Mouse (Mus musculus) erythroblast, embryonic 14.5 days (primary cell): ENCODE results near the gene Olfr304. TPM values are rescaled to one million over a fixed set of nuclear protein-coding genes. Genes with fewer than 3 reads are reported as not detected.
"Not testable (repeated sequence)": the region's sequence is repeated elsewhere in the genome, so short reads cannot be mapped to it uniquely, and the experiment has no call there.

ENCODE experiments used
- H3K27me3 ChIP-seq: 2 replicates; pipeline ENCODE4 v1.6.1; 2012; ENCODE audit warnings: inconsistent platforms; ENCODE audit not compliant: control insufficient read depth
- H3K36me3 ChIP-seq: 2 replicates; pipeline ENCODE4 v1.6.1; 2012; ENCODE audit warnings: mild to moderate bottlenecking, inconsistent platforms; ENCODE audit not compliant: control insufficient read depth
- H3K4me1 ChIP-seq: 2 replicates; pipeline ENCODE4 v1.6.1; 2012; ENCODE audit warnings: inconsistent platforms; ENCODE audit not compliant: control insufficient read depth
- H3K4me3 ChIP-seq: replicated peaks from 2 replicates; pipeline ENCODE3; 2012; ENCODE audit warnings: moderate library complexity, mild to moderate bottlenecking, inconsistent platforms
- H3K9me3 ChIP-seq: 2 replicates; pipeline ENCODE4 v1.6.1; 2012; ENCODE audit warnings: low read length, inconsistent platforms, mixed read lengths; ENCODE audit not compliant: control insufficient read depth
- GATA1 ChIP-seq: IDR thresholded peaks from 2 replicates; pipeline ENCODE4 v1.6.1; 2012; ENCODE audit warnings: low read length, inconsistent platforms, mixed read lengths
- TAL1 ChIP-seq: IDR thresholded peaks from 3 replicates; pipeline ENCODE4 v1.6.1; 2012; ENCODE audit warnings: low read length, inconsistent platforms, mixed read lengths
- polyA plus RNA-seq: library from polyadenylated mRNA; stranded (reverse); fragments of >175 nt; gene quantifications from 2 replicates; pipeline ENCODE4 v1.2.3, GENCODE M21; 2012

Gene Olfr304
- polyA plus RNA-seq, result not detected in 2 replicates

DNA sequence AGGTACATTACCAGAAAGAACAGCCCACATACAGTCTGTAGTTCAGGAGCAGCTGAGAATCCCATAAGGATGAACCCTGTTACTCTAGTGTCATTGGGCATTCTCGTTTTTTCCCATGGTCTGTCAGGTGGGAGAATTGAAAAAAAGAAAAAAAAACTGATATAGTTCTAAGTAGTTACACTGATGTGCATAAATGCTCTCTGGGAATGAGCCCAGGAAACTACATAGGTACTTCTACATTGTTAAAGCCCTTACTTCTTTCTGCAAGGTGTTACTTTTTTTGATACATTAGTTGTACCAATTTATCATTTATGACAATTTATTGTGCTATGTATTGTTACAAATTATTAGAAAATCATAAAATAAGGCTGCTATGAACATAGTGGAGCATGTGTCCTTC is at the start of gene Olfr304:
Gene Olfr304, minus strand, starts transcription at position 101 of the 400 bp plus-strand sequence.
- TF ChIP-seq GATA1 (no peak), TAL1 (no peak)
- no peaks in the 10 kb centered on the region for H3K4me1 ChIP-seq
- no peaks in the 10 kb centered on the region for H3K36me3 ChIP-seq
- H3K27me3 ChIP-seq, result no peaks in the 10 kb centered on the region
- peaks cover 2% of the 10 kb centered on the region; the same call in 1 of the 2 replicates for H3K9me3 ChIP-seq
- no peak within 1 kb of the TSS for H3K4me3 ChIP-seq

DNA sequence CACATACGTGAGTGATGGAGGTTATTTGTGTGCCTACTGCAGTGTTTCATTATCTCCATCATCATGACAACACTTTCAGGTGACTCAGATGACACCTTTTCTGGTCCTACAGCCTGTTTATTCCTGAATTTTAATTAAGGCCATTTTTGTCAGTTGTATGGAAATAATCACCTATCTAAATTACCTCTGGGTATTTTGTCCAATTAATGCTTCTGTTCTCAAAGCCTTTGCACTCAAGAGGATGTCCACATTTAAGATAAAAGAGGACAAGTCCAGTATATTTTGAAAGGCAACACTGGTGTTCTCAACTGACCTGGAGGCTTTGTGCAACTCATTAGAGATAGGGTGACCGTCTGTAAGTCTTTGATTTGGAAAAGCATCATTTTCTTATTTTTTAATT is 17.1 kb upstream of the Olfr304 start, which contains the start of gene Olfr301:
Gene Olfr301, plus strand, starts transcription at position 301 of the 400 bp plus-strand sequence.
- Histone ChIP-seq H3K4me3 (no peak within 1 kb of the TSS), H3K4me1 (no peaks in the 10 kb centered on the region), H3K36me3 (no peaks in the 10 kb centered on the region), H3K27me3 (no peaks in the 10 kb centered on the region), H3K9me3 (no peaks in the 10 kb centered on the region)
- TF ChIP-seq TAL1 (no peak), GATA1 (no peak)

DNA sequence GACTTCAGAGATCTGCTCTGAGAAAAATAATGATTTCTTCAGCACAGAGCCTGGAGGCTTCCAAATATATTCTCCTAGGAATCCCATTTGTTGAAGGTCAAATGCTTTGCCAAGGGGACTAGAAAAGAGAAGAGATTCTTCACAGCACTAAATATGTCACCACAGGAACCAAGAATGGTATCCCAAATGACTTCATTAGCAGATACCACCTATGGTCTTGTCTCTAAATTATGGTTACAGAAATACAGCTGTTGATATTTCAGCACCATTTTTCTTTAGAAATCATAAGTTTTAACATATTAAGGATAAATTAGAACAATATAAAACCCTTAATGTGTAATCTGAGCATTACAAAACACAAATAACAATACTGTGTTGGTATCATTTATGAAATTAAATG is 11.2 kb upstream of the Olfr304 start, which contains the start of gene Olfr303:
Gene Olfr303, minus strand, starts transcription at position 101 of the 400 bp plus-strand sequence.
- no peak within 1 kb of the TSS for H3K4me3 ChIP-seq
- no peaks in the 10 kb centered on the region for H3K36me3 ChIP-seq
- H3K27me3 ChIP-seq, result no peaks in the 10 kb centered on the region
- H3K4me1 ChIP-seq, result no peaks in the 10 kb centered on the region
- H3K9me3 ChIP-seq, result no peaks in the 10 kb centered on the region
- TF ChIP-seq TAL1 (no peak), GATA1 (no peak)

DNA sequence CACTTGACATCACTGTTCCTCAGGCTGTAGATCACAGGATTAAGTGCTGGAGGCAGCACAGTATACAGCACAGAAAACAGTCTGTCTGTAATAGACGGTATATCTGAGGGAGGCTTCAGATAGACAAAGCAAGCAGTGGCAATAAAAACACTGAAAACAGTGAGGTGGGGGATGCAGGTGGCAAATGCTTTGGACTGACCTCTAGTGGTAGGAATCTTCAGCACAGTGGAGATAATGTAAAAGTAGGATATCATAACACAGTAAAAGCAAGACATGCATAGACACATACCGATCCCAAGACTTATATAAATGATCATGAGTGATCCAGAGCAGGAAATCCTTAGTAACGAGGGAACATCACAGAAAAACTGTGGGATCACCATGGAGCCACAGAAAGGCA is 689 bp downstream of the Olfr304 start:
- Histone ChIP-seq H3K27me3 (no peaks in the 10 kb centered on the region), H3K4me3 (no peak overlapping the region), H3K4me1 (no peaks in the 10 kb centered on the region), H3K9me3 (peaks cover 2% of the 10 kb centered on the region; the same call in 1 of the 2 replicates), H3K36me3 (no peaks in the 10 kb centered on the region)
- TF ChIP-seq GATA1 (no peak), TAL1 (no peak)

DNA sequence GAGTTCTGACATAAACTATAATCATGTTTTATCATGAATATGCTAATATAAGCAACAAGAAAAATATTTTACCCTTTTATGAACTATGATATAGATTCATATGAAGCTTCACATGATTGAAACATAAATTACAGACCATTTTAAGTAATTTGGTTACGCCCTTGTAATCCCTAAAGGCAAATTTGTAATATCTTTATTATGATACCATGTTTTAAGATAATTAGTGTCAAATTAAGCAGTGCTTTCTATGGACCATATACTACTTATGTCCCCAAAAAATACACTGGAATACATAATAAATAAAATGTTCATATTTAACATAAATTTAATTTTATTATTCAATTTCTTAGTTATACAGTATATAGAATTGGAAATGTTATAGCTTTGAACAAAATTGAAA is 19.6 kb downstream of the Olfr304 start, which contains the start of gene Olfr305:
Gene Olfr305, minus strand, starts transcription at position 101 of the 400 bp plus-strand sequence.
- Histone ChIP-seq H3K36me3 (no peaks in the 10 kb centered on the region), H3K4me3 (no peak within 1 kb of the TSS), H3K9me3 (0 out of 2 replicates have a peak, but pooled peaks cover 2% of the 10 kb centered on the region), H3K27me3 (no peaks in the 10 kb centered on the region), H3K4me1 (no peaks in the 10 kb centered on the region)
- no peak for TF ChIP-seq GATA1
- no peak for TF ChIP-seq TAL1

DNA sequence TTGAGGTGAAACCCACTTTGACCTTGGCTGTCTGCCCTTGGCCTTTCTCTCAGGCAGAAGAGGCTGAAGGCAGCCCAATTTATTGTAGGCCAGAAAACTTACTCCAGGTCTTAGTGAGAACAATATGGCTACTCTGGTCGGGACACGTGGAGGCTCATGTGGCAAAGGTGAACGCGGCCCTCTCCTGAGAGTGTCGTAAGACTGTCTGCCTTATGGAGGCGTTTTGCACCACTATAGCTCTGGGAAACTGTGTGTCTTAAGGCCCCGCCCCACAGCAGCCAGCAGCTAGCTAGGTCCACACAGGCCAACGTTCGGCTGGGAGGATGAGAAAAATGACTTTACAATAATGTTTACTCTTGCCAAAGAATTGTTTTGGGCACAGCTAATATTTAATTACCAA is 40.2 kb downstream of the Olfr304 start:
- H3K27me3 ChIP-seq, H3K4me1 ChIP-seq, H3K9me3 ChIP-seq, H3K4me3 ChIP-seq, H3K36me3 ChIP-seq: not testable (repeated sequence)

DNA sequence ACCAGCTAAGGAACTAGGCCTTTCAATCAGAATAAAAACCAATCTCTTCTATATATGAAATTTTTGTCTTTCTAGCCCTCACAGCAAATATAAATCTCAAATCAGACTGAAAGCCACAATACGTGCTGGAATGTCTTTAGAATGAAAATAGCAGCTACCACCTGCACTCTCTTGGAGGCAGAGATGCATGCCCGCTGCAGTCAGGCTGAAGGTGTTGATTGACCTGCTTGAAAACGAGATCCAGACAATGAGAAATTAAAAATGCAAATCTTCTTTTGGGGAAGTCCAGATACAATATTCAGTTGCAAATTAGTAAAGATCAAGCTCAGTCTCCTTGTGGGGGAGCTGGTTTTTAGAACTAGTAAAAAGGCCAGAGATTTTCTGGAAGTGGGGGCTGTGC is 42.2 kb downstream of the Olfr304 start:
- Histone ChIP-seq H3K4me3 (no peak overlapping the region), H3K9me3 (peaks cover 8% of the 10 kb centered on the region; the same call in 1 of the 2 replicates), H3K36me3 (no peaks in the 10 kb centered on the region), H3K27me3 (no peaks in the 10 kb centered on the region), H3K4me1 (no peaks in the 10 kb centered on the region)
- no peak for TF ChIP-seq GATA1
- no peak for TF ChIP-seq TAL1

DNA sequence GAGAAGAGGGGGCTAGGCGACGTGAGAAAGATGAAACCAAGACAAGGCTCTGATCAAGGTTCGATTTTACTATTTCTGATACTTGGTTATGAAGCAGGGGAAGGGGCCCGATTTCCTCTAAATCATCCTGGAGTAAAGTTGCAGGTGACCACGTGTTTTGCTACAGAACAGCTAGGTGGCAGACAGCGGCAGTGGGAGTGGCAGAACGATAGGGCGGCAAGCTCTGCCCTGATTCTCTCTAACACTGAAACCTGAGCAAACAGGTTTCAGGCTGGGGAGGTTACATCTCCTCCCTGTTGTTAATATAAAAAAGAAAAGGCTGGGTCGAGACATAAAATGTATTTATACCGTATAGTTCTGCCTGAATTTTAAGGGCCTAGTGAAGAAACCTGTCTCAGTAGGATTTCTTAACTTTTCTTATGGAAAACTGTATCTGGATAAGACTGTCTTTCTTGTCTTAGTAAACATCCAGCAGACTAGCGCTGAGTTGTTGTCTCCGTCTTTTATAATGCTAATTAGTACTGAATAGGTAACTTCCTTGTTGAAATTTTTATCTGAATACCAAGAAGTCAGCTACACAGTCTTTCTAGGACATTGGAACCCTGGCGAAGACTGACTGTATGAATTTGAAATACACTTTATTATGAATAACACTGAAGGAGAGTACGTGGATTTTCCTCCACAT is 43.4 kb downstream of the Olfr304 start:
- H3K27me3 ChIP-seq, result no peaks in the 10 kb centered on the region
- no peak overlapping the region for H3K4me3 ChIP-seq
- H3K9me3 ChIP-seq, result peaks cover 3% of the 10 kb centered on the region; the same call in 1 of the 2 replicates
- H3K36me3 ChIP-seq, result no peaks in the 10 kb centered on the region
- TF ChIP-seq TAL1 (no peak), GATA1 (no peak)
- H3K4me1 ChIP-seq, result no peaks in the 10 kb centered on the region

DNA sequence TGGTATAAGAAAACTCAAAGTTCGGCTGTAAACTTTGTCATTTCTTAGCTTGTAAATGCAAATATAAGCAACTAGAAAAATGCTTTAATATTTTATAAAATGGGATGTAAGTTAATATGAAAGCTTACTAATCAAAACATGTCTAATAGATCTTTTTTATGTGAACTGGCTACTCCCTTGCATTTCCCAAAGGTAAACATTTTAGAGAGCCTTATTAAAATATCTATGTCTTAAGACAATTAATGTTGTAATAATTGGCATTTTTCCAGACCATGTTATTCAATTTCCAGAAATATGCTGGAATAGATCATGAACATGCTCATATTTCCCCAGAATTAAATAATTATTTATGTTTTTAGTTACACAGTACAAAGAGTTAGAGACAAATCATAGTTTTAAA is 49.0 kb downstream of the Olfr304 start, which contains the start of gene Olfr307:
Gene Olfr307, minus strand, starts transcription at position 101 of the 400 bp plus-strand sequence.
- Histone ChIP-seq H3K27me3 (no peaks in the 10 kb centered on the region), H3K4me1 (no peaks in the 10 kb centered on the region), H3K36me3 (no peaks in the 10 kb centered on the region), H3K4me3 (no peak within 1 kb of the TSS), H3K9me3 (no peaks in the 10 kb centered on the region; the same call in 1 of the 2 replicates)
- TF ChIP-seq GATA1, result no peak
- no peak for TF ChIP-seq TAL1

Other genes with a start within 250 kb of the Olfr304 start
- not detected in 2 replicates for gene Vmn2r75, start 214.9 kb downstream of the Olfr304 start, polyA plus RNA-seq
- gene Vmn2r76, start 140.3 kb downstream of the Olfr304 start, polyA plus RNA-seq, result 0.01 TPM in 1 of 2 replicates, not detected in the other
- not detected in 2 replicates for gene Olfr310, start 109.5 kb downstream of the Olfr304 start, polyA plus RNA-seq
- gene Olfr309, start 73.0 kb downstream of the Olfr304 start, polyA plus RNA-seq, result not detected in 2 replicates
- gene Olfr308, start 61.0 kb downstream of the Olfr304 start, polyA plus RNA-seq, result not detected in 2 replicates
- 0.08 TPM in 1 of 2 replicates, not detected in the other for gene Olfr307, start 49.1 kb downstream of the Olfr304 start, polyA plus RNA-seq
- not detected in 2 replicates for gene Olfr305, start 19.7 kb downstream of the Olfr304 start, polyA plus RNA-seq
- 0.01 TPM in 1 of 2 replicates, not detected in the other for gene Olfr303, start 11.1 kb upstream of the Olfr304 start, polyA plus RNA-seq
- not detected in 2 replicates for gene Olfr301, start 17.2 kb upstream of the Olfr304 start, polyA plus RNA-seq
- not detected in 2 replicates for gene Olfr299, start 73.3 kb upstream of the Olfr304 start, polyA plus RNA-seq
- gene Olfr298, start 105.8 kb upstream of the Olfr304 start, polyA plus RNA-seq, result not detected in 2 replicates
- gene Olfr297, start 133.3 kb upstream of the Olfr304 start, polyA plus RNA-seq, result not detected in 2 replicates
- not detected in 2 replicates for gene Olfr295, start 197.2 kb upstream of the Olfr304 start, polyA plus RNA-seq
- not detected in 2 replicates for gene Olfr294, start 230.0 kb upstream of the Olfr304 start, polyA plus RNA-seq